Mouse (Mus musculus) lung, embryonic 14.5 days (tissue): ENCODE data around the gene Slc3a1. TPM values are rescaled to one million over a fixed set of nuclear protein-coding genes. Genes with fewer than 3 reads are reported as not detected.
A peak's percentile ranks its signal among the peaks of the same experiment; 100 is the strongest.

Source experiments
- ATAC-seq: fragments of 200-750 bp; cut with Nextera tagmentation; 2 replicates; pipeline ENCODE4 v1.8.0; 2017; ENCODE audit warnings: mild to moderate bottlenecking, moderate TSS enrichment, moderate library complexity; ENCODE audit not compliant: insufficient read depth
- DNase-seq: peaks from one replicate; pipeline ENCODE4 v3.0.0-alpha.2; 2015
- H3K27ac ChIP-seq: fragments of 300-500 bp; sonication (generic); 2 replicates; pipeline ENCODE4 v1.5.1; 2014; ENCODE audit warnings: low read depth, mild to moderate bottlenecking, moderate library complexity
- H3K27me3 ChIP-seq: fragments of 300-500 bp; sonication (generic); 2 replicates; pipeline ENCODE4 v1.6.1; 2014; ENCODE audit warnings: low read length, control low read depth; ENCODE audit not compliant: insufficient read depth
- H3K36me3 ChIP-seq: fragments of 300-500 bp; sonication (generic); 2 replicates; pipeline ENCODE4 v1.6.1; 2014; ENCODE audit warnings: control low read depth; ENCODE audit not compliant: insufficient read depth
- H3K4me1 ChIP-seq: fragments of 300-500 bp; sonication (generic); 2 replicates; pipeline ENCODE4 v1.6.1; 2014; ENCODE audit warnings: antibody characterized with exemption, control low read depth; ENCODE audit not compliant: insufficient read depth
- H3K4me2 ChIP-seq: fragments of 300-500 bp; sonication (generic); 2 replicates; pipeline ENCODE4 v1.6.1; 2014; ENCODE audit warnings: mild to moderate bottlenecking
- H3K4me3 ChIP-seq: fragments of 300-500 bp; sonication (generic); 2 replicates; pipeline ENCODE4 v1.5.1; 2014; ENCODE audit warnings: low read depth, low read length
- H3K9ac ChIP-seq: fragments of 300-500 bp; sonication (generic); 2 replicates; pipeline ENCODE4 v1.6.1; 2014
- H3K9me3 ChIP-seq: fragments of 300-500 bp; sonication (generic); 2 replicates; pipeline ENCODE4 v1.6.1; 2016; ENCODE audit warnings: low read depth, low read length, control low read depth
- CTCF ChIP-seq: IDR thresholded peaks from 2 replicates; pipeline ENCODE4 v1.5.1; 2016; ENCODE audit warnings: antibody characterized with exemption, low read depth
- WGBS: fragments of 180-500 bp; shearing (Covaris S2); extraction: QIAGEN DNeasy Blood & Tissue Kit; methylation state at CpG from one replicate; pipeline ENCODE4 v1.1.7; 2014; 5-methylcytosine and 5-hydroxymethylcytosine counted together
- polyA plus RNA-seq: library from polyadenylated mRNA; unstranded; fragments of >200 nt; fragmentation: Nextera tagmentation; extraction: Ambion mirVana; gene quantifications from 2 replicates; pipeline ENCODE4 v1.2.1, GENCODE M21; 2014

The Slc3a1 gene
- polyA plus RNA-seq, 1 experiment from 2014 or later: 0.18 TPM

DNA sequence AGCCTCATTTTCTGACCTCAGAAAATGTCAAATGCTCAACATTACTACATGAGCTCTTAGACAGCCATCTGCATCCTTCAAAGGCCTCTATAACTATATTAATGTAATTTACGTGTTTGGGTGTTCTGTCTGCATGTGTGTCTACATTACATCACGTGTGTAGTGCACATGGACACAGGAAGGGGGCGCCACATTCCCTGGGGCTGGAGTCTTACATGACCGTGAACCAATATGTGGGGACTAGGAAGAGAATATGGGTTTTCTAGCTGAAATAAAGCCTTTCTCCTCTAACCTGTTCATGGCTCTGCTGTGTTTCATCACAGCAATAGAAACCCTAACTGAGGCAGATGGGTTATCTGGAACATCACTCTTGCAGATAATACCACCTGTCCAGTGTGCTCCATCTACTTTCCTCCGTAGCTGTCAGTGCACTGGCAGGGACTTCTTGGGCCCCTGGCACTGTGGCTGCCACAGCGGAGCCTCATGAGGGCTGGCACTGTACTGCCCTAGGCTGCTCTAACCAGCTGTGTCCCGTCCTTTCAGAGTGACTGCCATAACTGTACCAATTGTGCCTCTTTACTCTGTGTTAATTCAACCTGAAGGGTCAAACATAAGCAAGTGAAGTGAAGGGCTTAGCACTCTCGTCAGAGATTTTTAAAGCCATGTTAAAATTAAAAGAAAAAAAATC is 43.1 kb downstream of the Slc3a1 start:
- Histone ChIP-seq H3K4me3 (no peak overlapping the region), H3K36me3 (peaks cover 45% of the 10 kb centered on the region), H3K9me3 (no peaks in the 10 kb centered on the region), H3K4me1 (no peaks in the 10 kb centered on the region), H3K27ac (no peak overlapping the region), H3K4me2 (no peak overlapping the region), H3K9ac (no peak overlapping the region), H3K27me3 (no peaks in the 10 kb centered on the region)
- peak; percentile 39 for TF ChIP-seq CTCF
- 92% methylated on average over 8 of the region's 8 CpGs for whole genome bisulfite sequencing
- ATAC-seq: no peak
- DNase-seq: no peak

DNA sequence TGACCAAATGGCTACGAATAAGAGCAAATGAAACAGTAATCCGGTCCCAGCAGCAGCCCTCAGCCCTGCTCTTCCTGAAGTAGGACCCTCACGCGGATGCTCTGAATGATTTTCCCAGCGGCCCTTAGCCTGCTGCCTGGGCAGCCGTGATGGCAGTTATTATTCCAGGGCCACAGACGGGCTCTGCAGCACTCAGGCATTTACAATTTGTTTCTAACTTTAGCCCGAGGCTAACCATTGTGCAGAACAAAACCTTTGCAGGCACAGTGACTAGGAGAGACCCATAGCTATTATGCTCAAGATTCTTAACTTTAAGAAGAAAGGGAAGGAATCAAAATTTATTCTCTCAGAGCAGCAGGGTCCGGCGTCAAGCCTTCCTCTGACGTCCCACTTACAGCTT is 44.2 kb downstream of the Slc3a1 start:
- no peak for DNase-seq
- no peaks in the 10 kb centered on the region for H3K27me3 ChIP-seq
- no peaks in the 10 kb centered on the region for H3K9me3 ChIP-seq
- no peak overlapping the region for H3K27ac ChIP-seq
- 69% methylated on average over 11 of the region's 11 CpGs for whole genome bisulfite sequencing
- no peaks in the 10 kb centered on the region for H3K4me1 ChIP-seq
- no peak overlapping the region for H3K9ac ChIP-seq
- no peak for TF ChIP-seq CTCF
- peaks cover 43% of the 10 kb centered on the region; the same call in 1 of the 2 replicates for H3K36me3 ChIP-seq
- H3K4me3 ChIP-seq: no peak overlapping the region
- H3K4me2 ChIP-seq: no peak overlapping the region
- ATAC-seq: no peak

DNA sequence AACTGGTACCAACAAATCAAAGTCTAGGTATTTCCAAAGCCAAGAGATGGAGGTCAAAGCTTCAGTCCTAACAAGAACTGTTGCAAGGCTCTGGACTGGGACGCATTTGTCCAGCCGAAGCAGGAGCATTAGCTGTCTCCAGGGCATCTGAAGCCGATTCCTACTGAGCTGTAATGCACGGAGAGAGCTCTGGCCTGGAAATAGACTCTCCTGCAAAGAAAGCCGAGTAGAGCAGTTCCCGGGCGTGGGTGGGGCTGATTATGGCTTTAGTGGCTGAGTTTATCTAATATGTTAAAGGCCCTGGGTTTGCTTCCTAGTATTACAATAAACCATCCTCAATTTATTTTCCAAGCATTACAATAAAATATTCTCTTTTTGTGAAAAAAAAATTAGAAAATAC is 45.0 kb downstream of the Slc3a1 start:
- no peak for TF ChIP-seq CTCF
- WGBS: 82% methylated on average over 7 of the region's 7 CpGs
- Histone ChIP-seq H3K4me3 (no peak overlapping the region), H3K4me2 (no peak overlapping the region), H3K27ac (no peak overlapping the region), H3K4me1 (no peaks in the 10 kb centered on the region), H3K9me3 (no peaks in the 10 kb centered on the region), H3K9ac (no peak overlapping the region), H3K27me3 (no peaks in the 10 kb centered on the region), H3K36me3 (peaks cover 45% of the 10 kb centered on the region)
- ATAC-seq: no peak
- DNase-seq: no peak

DNA sequence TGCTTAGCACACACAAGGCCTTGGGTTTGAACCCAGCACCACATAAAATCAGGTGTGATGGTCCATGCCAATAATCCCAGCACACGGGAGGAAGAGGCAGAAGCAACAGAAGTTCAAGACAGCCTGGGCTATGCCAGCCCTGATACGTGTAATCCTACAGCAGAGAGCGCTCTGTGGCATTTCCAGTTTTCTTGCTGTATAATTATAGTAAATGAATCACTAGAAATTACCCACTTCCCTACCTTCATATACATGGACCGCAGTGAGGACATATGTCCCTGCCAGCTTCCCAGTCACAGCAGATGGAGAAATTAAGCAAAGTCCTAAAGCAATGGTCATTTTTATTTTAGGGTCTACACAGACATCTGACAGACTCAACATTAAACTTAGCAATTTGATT is 45.9 kb downstream of the Slc3a1 start:
- no peak overlapping the region for H3K4me2 ChIP-seq
- no peak overlapping the region for H3K9ac ChIP-seq
- TF ChIP-seq CTCF: no peak
- no peak overlapping the region for H3K27ac ChIP-seq
- no peak overlapping the region for H3K4me3 ChIP-seq
- no peaks in the 10 kb centered on the region for H3K27me3 ChIP-seq
- H3K36me3 ChIP-seq: peaks cover 50% of the 10 kb centered on the region
- 91% methylated on average over 4 of the region's 4 CpGs for WGBS
- no peaks in the 10 kb centered on the region for H3K4me1 ChIP-seq
- H3K9me3 ChIP-seq: no peaks in the 10 kb centered on the region
- ATAC-seq: no peak
- no peak for DNase-seq

DNA sequence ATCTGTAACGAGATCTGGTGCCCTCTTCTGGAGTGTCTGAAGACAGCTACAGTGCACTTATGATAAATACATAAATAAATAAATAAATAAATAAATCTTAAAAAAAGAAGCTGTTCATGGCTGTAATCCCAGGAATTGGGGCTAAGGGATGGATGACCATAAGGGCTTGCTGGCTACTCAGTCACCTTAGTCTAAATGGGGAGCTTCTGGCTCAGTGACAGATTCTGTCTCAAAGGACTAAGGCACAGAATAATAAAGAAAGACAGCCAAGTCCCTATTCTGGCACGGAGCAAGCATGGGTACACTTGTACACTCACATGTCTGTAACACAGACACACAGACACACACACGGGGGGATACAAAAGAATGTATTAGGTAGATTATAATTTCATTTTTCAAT is 51.1 kb downstream of the Slc3a1 start:
- Histone ChIP-seq H3K9me3 (no peaks in the 10 kb centered on the region), H3K27ac (no peak overlapping the region), H3K36me3 (peaks cover 39% of the 10 kb centered on the region), H3K4me1 (no peaks in the 10 kb centered on the region), H3K27me3 (no peaks in the 10 kb centered on the region), H3K4me2 (no peak overlapping the region), H3K9ac (no peak overlapping the region), H3K4me3 (no peak overlapping the region)
- no peak for TF ChIP-seq CTCF
- DNase-seq (no peak), ATAC-seq (no peak)
- WGBS: 86% methylated on average over 3 of the region's 3 CpGs

DNA sequence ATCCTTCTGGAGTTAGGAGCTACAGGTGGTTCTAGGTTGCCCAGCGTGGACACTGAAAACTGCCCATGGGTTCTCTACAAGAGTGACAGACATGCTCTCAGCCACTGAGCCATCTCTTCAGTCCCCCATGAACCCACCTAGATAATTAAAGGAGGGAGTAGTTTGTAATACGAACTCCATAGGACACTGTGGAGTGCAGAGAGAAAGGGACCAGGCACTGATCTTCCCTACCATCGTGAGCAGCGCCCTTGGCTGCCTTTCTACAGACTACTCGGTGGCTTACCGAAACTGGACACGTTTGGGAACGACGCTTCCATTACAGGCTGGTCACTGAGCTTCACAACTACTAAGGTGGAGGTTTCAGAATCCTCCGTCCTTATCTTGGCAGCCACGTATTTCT is 52.6 kb downstream of the Slc3a1 start:
- DNase-seq: no peak
- H3K9me3 ChIP-seq: no peaks in the 10 kb centered on the region
- no peak overlapping the region for H3K4me3 ChIP-seq
- H3K4me2 ChIP-seq: no peak overlapping the region
- no peaks in the 10 kb centered on the region for H3K27me3 ChIP-seq
- 93% methylated on average over 11 of the region's 11 CpGs for WGBS
- no peak for ATAC-seq
- H3K27ac ChIP-seq: no peak overlapping the region
- peaks cover 34% of the 10 kb centered on the region for H3K36me3 ChIP-seq
- no peak overlapping the region for H3K9ac ChIP-seq
- TF ChIP-seq CTCF: no peak
- no peaks in the 10 kb centered on the region for H3K4me1 ChIP-seq

DNA sequence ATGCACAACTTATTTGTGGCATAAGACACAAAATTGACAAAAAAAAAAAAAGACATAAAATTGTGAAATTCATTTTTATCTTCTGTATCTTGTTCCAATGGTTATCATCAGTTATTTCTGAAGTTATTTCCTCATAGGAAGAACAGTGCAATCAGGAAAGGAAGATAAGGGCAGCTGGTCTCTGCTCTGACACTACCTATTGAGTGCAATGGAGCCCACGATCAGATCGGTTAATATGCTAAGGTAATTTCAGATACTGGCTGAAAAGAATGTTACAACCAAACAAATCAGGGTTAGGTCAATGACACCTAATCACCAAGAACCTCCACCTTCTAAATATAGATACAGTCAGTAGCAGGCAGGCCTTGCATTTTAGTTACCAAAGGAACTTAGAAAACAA is 57.2 kb downstream of the Slc3a1 start:
- DNase-seq (no peak), ATAC-seq (no peak)
- H3K9ac ChIP-seq: no peak overlapping the region
- no peaks in the 10 kb centered on the region for H3K27me3 ChIP-seq
- WGBS: 79% methylated on average over 2 of the region's 2 CpGs
- H3K4me1 ChIP-seq: peaks cover 6% of the 10 kb centered on the region; the same call in 1 of the 2 replicates
- no peak overlapping the region for H3K27ac ChIP-seq
- no peaks in the 10 kb centered on the region for H3K9me3 ChIP-seq
- no peak overlapping the region for H3K4me2 ChIP-seq
- peaks cover 5% of the 10 kb centered on the region; the same call in 1 of the 2 replicates for H3K36me3 ChIP-seq
- no peak for TF ChIP-seq CTCF
- no peak overlapping the region for H3K4me3 ChIP-seq
